Mouse (Mus musculus) right cerebral cortex, postnatal 36 days (tissue): ENCODE results near the gene Kpna3.
"Not testable (repeated sequence)": the region's sequence is repeated elsewhere in the genome, so short reads cannot be mapped to it uniquely, and the experiment has no call there.

Experiments
- DNase-seq, 2 experiments: peaks; one replicate each; pipeline ENCODE4 v3.0.0; 2022; ENCODE audit warnings: low spot score in 2 of 2, mixed read lengths in 1 of 2

The Kpna3 gene

GRCm38 (mm10) chr14:61439661-61440559 lies at the start of gene Kpna3:
Kpna3 (minus strand) TSS chr14:61439874.
- DNase-seq = peak; percentile 96 to 97

- no peak for DNase-seq
These were observed 20.7 kb upstream of the Kpna3 start for GRCm38 (mm10) chr14:61460365-61460764.

- DNase-seq = no peak
These were observed 17.8 kb upstream of the Kpna3 start for GRCm38 (mm10) chr14:61457468-61457867.

- DNase-seq = no peak
These were observed 15.9 kb upstream of the Kpna3 start for GRCm38 (mm10) chr14:61455571-61455970.

GRCm38 (mm10) chr14:61453032-61453431 lies 13.4 kb upstream of the Kpna3 start:
- no peak for DNase-seq

GRCm38 (mm10) chr14:61452481-61452880 lies 12.8 kb upstream of the Kpna3 start:
- DNase-seq = no peak

- no peak for DNase-seq
These were observed 8.1 kb upstream of the Kpna3 start for GRCm38 (mm10) chr14:61447775-61448174.

- DNase-seq = peak; percentile 22 to 30
These were observed 473 bp downstream of the Kpna3 start for GRCm38 (mm10) chr14:61439141-61439660.

GRCm38 (mm10) chr14:61438171-61438945 lies 1.3 kb downstream of the Kpna3 start:
- DNase-seq = no peak

- no peak for DNase-seq
These were observed 2.8 kb downstream of the Kpna3 start for GRCm38 (mm10) chr14:61436866-61437265.

- DNase-seq = no peak
These were observed 11.4 kb downstream of the Kpna3 start for GRCm38 (mm10) chr14:61428126-61428787.

GRCm38 (mm10) chr14:61427095-61427494 lies 12.6 kb downstream of the Kpna3 start:
- DNase-seq = not testable (repeated sequence)

- DNase-seq = no peak
These were observed 14.5 kb downstream of the Kpna3 start for GRCm38 (mm10) chr14:61425080-61425665.

GRCm38 (mm10) chr14:61415719-61416118 lies 24.0 kb downstream of the Kpna3 start:
- no peak for DNase-seq

- DNase-seq = no peak
These were observed 24.4 kb downstream of the Kpna3 start for GRCm38 (mm10) chr14:61415311-61415710.

- DNase-seq = no peak
These were observed 24.9 kb downstream of the Kpna3 start for GRCm38 (mm10) chr14:61414808-61415207.

GRCm38 (mm10) chr14:61414199-61414598 lies 25.5 kb downstream of the Kpna3 start:
- DNase-seq = no peak

GRCm38 (mm10) chr14:61413686-61414085 lies 26.0 kb downstream of the Kpna3 start:
- no peak for DNase-seq

GRCm38 (mm10) chr14:61410020-61410419 lies 29.7 kb downstream of the Kpna3 start:
- DNase-seq = no peak

- DNase-seq = no peak
These were observed 32.6 kb downstream of the Kpna3 start for GRCm38 (mm10) chr14:61407055-61407454.

GRCm38 (mm10) chr14:61405761-61406160 lies 33.9 kb downstream of the Kpna3 start:
- no peak for DNase-seq
